Mouse (Mus musculus) midbrain, embryonic 15.5 days (tissue): ENCODE measurements at regions not wholly inside any gene's neighbourhood (a gene's known extent, or its start where the extent isn't known, plus 50 kb on each side); places are given as distances from the start of the nearest gene placed in this dataset.
"Not testable (repeated sequence)": the region's sequence is repeated elsewhere in the genome, so short reads cannot be mapped to it uniquely, and the experiment has no call there.

Experiments used
- ATAC-seq: fragments of 200-750 bp; cut with Nextera tagmentation; replicated peaks from 2 replicates; pipeline ENCODE4 v1.8.0; 2017; ENCODE audit warnings: moderate TSS enrichment
- H3K27ac ChIP-seq: fragments of 300-500 bp; sonication (generic); 2 replicates; pipeline ENCODE4 v1.5.1; 2015; ENCODE audit warnings: mild to moderate bottlenecking, inconsistent platforms
- H3K27me3 ChIP-seq: fragments of 300-500 bp; sonication (generic); replicated peaks from 2 replicates; pipeline ENCODE4 v1.6.1; 2015; ENCODE audit warnings: inconsistent platforms
- H3K36me3 ChIP-seq: fragments of 300-500 bp; sonication (generic); replicated peaks from 2 replicates; pipeline ENCODE4 v1.6.1; 2015; ENCODE audit warnings: inconsistent platforms
- H3K4me1 ChIP-seq: fragments of 300-500 bp; sonication (generic); 2 replicates; pipeline ENCODE4 v1.6.1; 2015; ENCODE audit warnings: inconsistent platforms
- H3K4me2 ChIP-seq: fragments of 300-500 bp; sonication (generic); 2 replicates; pipeline ENCODE4 v1.6.1; 2015; ENCODE audit warnings: inconsistent platforms, mild to moderate bottlenecking, moderate library complexity
- H3K4me3 ChIP-seq: fragments of 300-500 bp; sonication (generic); 2 replicates; pipeline ENCODE4 v1.5.1; 2015; ENCODE audit warnings: mild to moderate bottlenecking, inconsistent platforms
- H3K9ac ChIP-seq: fragments of 300-500 bp; sonication (generic); 2 replicates; pipeline ENCODE4 v1.6.1; 2015; ENCODE audit warnings: mild to moderate bottlenecking, inconsistent platforms
- H3K9me3 ChIP-seq: fragments of 300-500 bp; sonication (generic); 2 replicates; pipeline ENCODE4 v1.6.1; 2016; ENCODE audit warnings: inconsistent platforms
- WGBS: fragments of 180-500 bp; shearing (Covaris S2); methylation state at CpG from one replicate; pipeline ENCODE4 v1.1.7; 2015; ENCODE audit warnings: mixed read lengths; 5-methylcytosine and 5-hydroxymethylcytosine counted together

- Histone ChIP-seq H3K36me3 (no peaks in the 10 kb centered on the region), H3K27ac (no peak overlapping the region), H3K9ac (no peak overlapping the region), H3K4me1 (0 out of 2 replicates have a peak, but pooled peaks cover 2% of the 10 kb centered on the region), H3K27me3 (no peaks in the 10 kb centered on the region), H3K9me3 (no peaks in the 10 kb centered on the region), H3K4me3 (no peak overlapping the region), H3K4me2 (no peak overlapping the region)
- no peak for ATAC-seq
- WGBS: 93% methylated on average over 4 of the region's 4 CpGs
Observed at GRCm38 (mm10) chr13:89375526-89376474, 163.8 kb upstream of the Hapln1 start.

- no peak overlapping the region for H3K27ac ChIP-seq
- WGBS: 93% methylated on average over 4 of the region's 4 CpGs
- no peak overlapping the region for H3K9ac ChIP-seq
- no peaks in the 10 kb centered on the region for H3K9me3 ChIP-seq
- ATAC-seq: no peak
- H3K27me3 ChIP-seq: no peaks in the 10 kb centered on the region
- no peak overlapping the region for H3K4me2 ChIP-seq
- no peak overlapping the region for H3K4me3 ChIP-seq
- no peaks in the 10 kb centered on the region for H3K36me3 ChIP-seq
- no peaks in the 10 kb centered on the region for H3K4me1 ChIP-seq
Observed at GRCm38 (mm10) chr13:89378365-89378764, 161.2 kb upstream of the Hapln1 start.

DNA sequence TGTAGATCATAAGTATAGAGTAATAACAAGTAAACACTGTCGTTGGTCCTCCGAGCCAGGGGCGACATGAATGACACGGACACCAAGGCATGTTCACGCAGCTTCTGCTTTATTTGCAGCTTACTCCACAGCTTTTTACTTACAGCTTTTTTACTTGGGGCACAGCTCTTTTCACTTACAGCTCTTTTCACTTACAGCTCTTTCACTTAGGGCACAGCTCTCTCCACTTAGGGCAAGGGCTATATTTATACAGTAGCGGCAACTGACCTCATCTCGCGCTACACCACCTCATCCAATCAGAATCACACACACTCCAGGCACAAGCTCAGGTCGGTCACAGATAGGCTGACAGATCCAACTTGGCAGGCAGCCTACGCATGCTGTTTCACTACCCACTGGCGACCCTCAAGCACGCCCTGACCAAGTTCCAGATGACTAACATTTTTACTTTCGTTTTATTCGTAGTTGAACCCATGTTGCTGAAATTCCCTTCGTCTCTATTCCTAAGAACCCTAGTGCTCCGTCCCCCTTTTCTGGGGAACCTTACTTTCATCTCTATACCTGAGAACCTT is 155.9 kb upstream of the Hapln1 start:
- H3K9me3 ChIP-seq: not testable (repeated sequence)

GRCm38 (mm10) chr13:89384598-89385145 is 154.9 kb upstream of the Hapln1 start:
- 84% methylated on average over 11 of the region's 11 CpGs for WGBS
- Histone ChIP-seq H3K27me3 (no peaks in the 10 kb centered on the region), H3K4me2 (no peak overlapping the region), H3K9me3 (no peaks in the 10 kb centered on the region), H3K9ac (no peak overlapping the region), H3K36me3 (no peaks in the 10 kb centered on the region), H3K4me1 (no peaks in the 10 kb centered on the region), H3K4me3 (no peak overlapping the region), H3K27ac (no peak overlapping the region)
- no peak for ATAC-seq

More for the DNA sequence above, 155.9 kb upstream of the Hapln1 start:
- H3K4me2 ChIP-seq, H3K4me3 ChIP-seq, H3K27me3 ChIP-seq, H3K9ac ChIP-seq, H3K36me3 ChIP-seq, H3K4me1 ChIP-seq, H3K27ac ChIP-seq, ATAC-seq: not testable (repeated sequence)
- 93% methylated on average over 16 of the region's 16 CpGs for WGBS

- H3K9me3 ChIP-seq: no peaks in the 10 kb centered on the region
- no peak overlapping the region for H3K27ac ChIP-seq
- H3K27me3 ChIP-seq: no peaks in the 10 kb centered on the region
- no peak overlapping the region for H3K4me2 ChIP-seq
- no peaks in the 10 kb centered on the region for H3K4me1 ChIP-seq
- no peak overlapping the region for H3K4me3 ChIP-seq
- no peak overlapping the region for H3K9ac ChIP-seq
- ATAC-seq: no peak
- no peaks in the 10 kb centered on the region for H3K36me3 ChIP-seq
- WGBS: 100% methylated on average over 1 of the region's 1 CpGs
Observed at GRCm38 (mm10) chr13:89387416-89387815, 152.2 kb upstream of the Hapln1 start.

- H3K9ac ChIP-seq: no peak overlapping the region
- WGBS: 62% methylated on average over 1 of the region's 1 CpGs
- no peaks in the 10 kb centered on the region for H3K4me1 ChIP-seq
- H3K27me3 ChIP-seq: no peaks in the 10 kb centered on the region
- H3K4me2 ChIP-seq: no peak overlapping the region
- ATAC-seq: no peak
- H3K36me3 ChIP-seq: no peaks in the 10 kb centered on the region
- no peaks in the 10 kb centered on the region for H3K9me3 ChIP-seq
- no peak overlapping the region for H3K4me3 ChIP-seq
- no peak overlapping the region for H3K27ac ChIP-seq
Observed at GRCm38 (mm10) chr13:89389149-89389548, 150.4 kb upstream of the Hapln1 start.

- Histone ChIP-seq H3K9me3 (no peaks in the 10 kb centered on the region), H3K9ac (no peak overlapping the region), H3K4me1 (no peaks in the 10 kb centered on the region), H3K4me2 (no peak overlapping the region), H3K27me3 (no peaks in the 10 kb centered on the region), H3K27ac (no peak overlapping the region), H3K36me3 (no peaks in the 10 kb centered on the region), H3K4me3 (no peak overlapping the region)
- 72% methylated on average over 5 of the region's 5 CpGs for WGBS
- ATAC-seq: no peak
Observed at GRCm38 (mm10) chr13:89394717-89395344, 144.8 kb upstream of the Hapln1 start.

DNA sequence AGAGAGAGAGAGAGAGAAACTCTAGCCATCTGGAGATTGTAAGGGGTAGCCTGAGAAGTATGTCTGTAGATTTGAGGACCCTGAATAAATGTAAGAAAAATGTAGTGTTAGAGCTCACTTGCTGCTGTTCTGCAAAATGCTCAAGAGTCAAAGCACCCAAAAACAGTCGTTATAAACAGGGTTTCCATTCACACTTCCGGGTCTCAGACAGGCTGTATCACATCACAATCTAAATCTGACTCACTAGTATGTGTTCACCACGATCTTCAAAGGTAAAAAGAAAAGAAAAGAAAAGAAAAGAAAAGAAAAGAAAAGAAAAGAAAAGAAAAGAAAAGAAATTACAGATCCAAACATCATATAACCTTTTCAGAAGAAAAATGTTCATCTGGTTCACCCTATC is 143.7 kb upstream of the Hapln1 start:
- H3K27ac ChIP-seq: no peak overlapping the region
- no peak for ATAC-seq
- WGBS: 64% methylated on average over 3 of the region's 3 CpGs

GRCm38 (mm10) chr13:89401084-89401671 is 138.4 kb upstream of the Hapln1 start:
- H3K27me3 ChIP-seq: no peaks in the 10 kb centered on the region
- 86% methylated on average over 5 of the region's 5 CpGs for WGBS
- H3K4me2 ChIP-seq: no peak overlapping the region
- no peak overlapping the region for H3K9ac ChIP-seq
- H3K36me3 ChIP-seq: no peaks in the 10 kb centered on the region
- no peak overlapping the region for H3K4me3 ChIP-seq
- H3K4me1 ChIP-seq: no peaks in the 10 kb centered on the region
- H3K9me3 ChIP-seq: no peaks in the 10 kb centered on the region
- ATAC-seq: no peak
- H3K27ac ChIP-seq: no peak overlapping the region

More for the DNA sequence above, 143.7 kb upstream of the Hapln1 start:
- H3K9ac ChIP-seq: no peak overlapping the region
- no peaks in the 10 kb centered on the region for H3K36me3 ChIP-seq
- no peaks in the 10 kb centered on the region for H3K27me3 ChIP-seq
- H3K4me1 ChIP-seq: no peaks in the 10 kb centered on the region
- H3K4me3 ChIP-seq: no peak overlapping the region
- no peaks in the 10 kb centered on the region for H3K9me3 ChIP-seq
- no peak overlapping the region for H3K4me2 ChIP-seq

DNA sequence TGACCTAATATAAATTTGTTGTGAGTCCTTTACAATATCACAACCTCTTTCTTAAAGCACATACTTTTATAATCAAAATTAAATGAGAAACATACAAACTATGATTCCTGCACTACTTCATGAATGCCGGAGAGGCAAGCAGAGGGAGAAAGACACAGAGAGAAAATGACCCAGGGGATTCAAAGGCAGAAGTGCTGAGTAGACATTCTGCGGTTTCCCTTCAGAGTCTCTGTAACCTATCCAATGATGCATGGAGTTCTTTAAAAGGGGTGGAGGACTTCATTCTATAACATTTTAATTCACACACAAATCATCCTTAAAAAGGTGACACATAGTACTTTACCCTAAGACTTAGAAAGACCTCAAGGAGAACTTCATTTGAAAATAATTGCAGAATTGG is 129.1 kb upstream of the Hapln1 start:
- no peak for ATAC-seq
- WGBS: 82% methylated on average over 2 of the region's 2 CpGs
- H3K4me2 ChIP-seq: no peak overlapping the region
- H3K9ac ChIP-seq: no peak overlapping the region
- H3K36me3 ChIP-seq: no peaks in the 10 kb centered on the region
- H3K27me3 ChIP-seq: no peaks in the 10 kb centered on the region
- H3K4me1 ChIP-seq: no peaks in the 10 kb centered on the region
- no peaks in the 10 kb centered on the region for H3K9me3 ChIP-seq
- no peak overlapping the region for H3K4me3 ChIP-seq
- H3K27ac ChIP-seq: no peak overlapping the region

GRCm38 (mm10) chr13:89412768-89413487 is 126.7 kb upstream of the Hapln1 start:
- WGBS: 79% methylated on average over 1 of the region's 1 CpGs
- no peak overlapping the region for H3K27ac ChIP-seq
- ATAC-seq: no peak

More at GRCm38 (mm10) chr13:89412768-89413487, 126.7 kb upstream of the Hapln1 start:
- Histone ChIP-seq H3K36me3 (no peaks in the 10 kb centered on the region), H3K4me3 (no peak overlapping the region), H3K9ac (no peak overlapping the region), H3K4me1 (no peaks in the 10 kb centered on the region), H3K27me3 (no peaks in the 10 kb centered on the region), H3K9me3 (no peaks in the 10 kb centered on the region), H3K4me2 (no peak overlapping the region)
